8 mouse cellular contexts compared by ENCODE assay signal in genomic region chr16:38521211-38521987, GRCm38 (mm10). TPM values are rescaled to one million over a fixed set of nuclear protein-coding genes. Genes with fewer than 3 reads are reported as not detected.
A peak's percentile ranks its signal among the peaks of the same experiment; 100 is the strongest.
DNase-seq lines count a peak whose midpoint lies in the region; ATAC-seq and TF ChIP-seq lines count a peak whose summit lies in the region.

No protein-coding gene starts in this region.

- TF ChIP-seq POLR2A in limb, embryonic 14.5 days (IDR thresholded peaks at IDR 0.05; ENCODE audit: borderline replicate concordance, extremely low read depth, insufficient read depth, insufficient read length), result no peak

- no peaks in the 10 kb centered on the region for H3K9me3 ChIP-seq in embryonic facial prominence, embryonic 13.5 days
- H3K9me3 ChIP-seq in limb, embryonic 14.5 days (ENCODE audit: control insufficient read depth, low read length), result no peaks in the 10 kb centered on the region
- no peaks in the 10 kb centered on the region for H3K9me3 ChIP-seq in stomach, embryonic 16.5 days (replicated peaks; ENCODE audit: control insufficient read depth, low read length)

- no peaks in the 10 kb centered on the region for H3K27me3 ChIP-seq in embryonic facial prominence, embryonic 13.5 days
- H3K27me3 ChIP-seq in limb, embryonic 14.5 days (ENCODE audit: control insufficient read depth, insufficient read depth, low read length), result no peaks in the 10 kb centered on the region
- no peaks in the 10 kb centered on the region for H3K27me3 ChIP-seq in stomach, embryonic 16.5 days (ENCODE audit: control insufficient read depth, insufficient read depth, low read length)

- H3K27ac ChIP-seq in embryonic facial prominence, embryonic 13.5 days, result no peak overlapping the region
- no peak overlapping the region for H3K27ac ChIP-seq in limb, embryonic 14.5 days (replicated peaks; ENCODE audit: low read depth, low read length)
- no peak overlapping the region for H3K27ac ChIP-seq in stomach, embryonic 16.5 days (ENCODE audit: low read length)

- H3K4me1 ChIP-seq in embryonic facial prominence, embryonic 13.5 days, result peaks cover 11% of the 10 kb centered on the region; the same call in 1 of the 2 replicates
- H3K4me1 ChIP-seq in limb, embryonic 14.5 days (ENCODE audit: control insufficient read depth, insufficient read depth, low read length), result peaks cover 8% of the 10 kb centered on the region
- H3K4me1 ChIP-seq in stomach, embryonic 16.5 days (ENCODE audit: control insufficient read depth, insufficient read depth, low read length), result peaks cover 10% of the 10 kb centered on the region; the same call in 1 of the 2 replicates

- peaks cover 46% of the 10 kb centered on the region for H3K36me3 ChIP-seq in embryonic facial prominence, embryonic 13.5 days
- peaks cover 38% of the 10 kb centered on the region for H3K36me3 ChIP-seq in limb, embryonic 14.5 days (ENCODE audit: control insufficient read depth, insufficient read depth, low read length)
- 0 out of 2 replicates have a peak, but pooled peaks cover 4% of the 10 kb centered on the region for H3K36me3 ChIP-seq in stomach, embryonic 16.5 days (ENCODE audit: control insufficient read depth, insufficient read depth, low read length)

- WGBS in embryonic facial prominence, embryonic 13.5 days, result 34% methylated on average over 8 of the region's 8 CpGs
- 28% methylated on average over 8 of the region's 8 CpGs for WGBS in limb, embryonic 14.5 days
- 23% methylated on average over 8 of the region's 8 CpGs for WGBS in stomach, embryonic 16.5 days

- no peak for ATAC-seq in embryonic facial prominence, embryonic 13.5 days (ENCODE audit: insufficient number of reproducible peaks, insufficient read depth, low FRiP score, low TSS enrichment, low read depth)
- no peak for ATAC-seq in limb, embryonic 14.5 days (ENCODE audit: low FRiP score, low read depth)
- no peak for ATAC-seq in stomach, embryonic 16.5 days (ENCODE audit: insufficient read depth, low FRiP score)

- peak overlapping the region; percentile 94 for H3K9ac ChIP-seq in embryonic facial prominence, embryonic 13.5 days
- peak overlapping the region; percentile 93 for H3K9ac ChIP-seq in limb, embryonic 14.5 days (ENCODE audit: low read depth, low read length, severe bottlenecking)
- peak overlapping the region; percentile 67 for H3K9ac ChIP-seq in stomach, embryonic 16.5 days (ENCODE audit: low read length)

- peak; percentile 25 for DNase-seq in retina, embryonic 14.5 days (ENCODE audit: low spot score)
- no peak for DNase-seq in retina, postnatal 1 day
- DNase-seq in limb, embryonic 14.5 days (ENCODE audit: low spot score), result no peak
- DNase-seq in urinary bladder, adult 2 months (ENCODE audit: low spot score), result no peak
- no peak for DNase-seq in lung, adult 18-20 months
- no peak for DNase-seq in adrenal gland, postnatal 14 days

- peak overlapping the region; percentile 61 for H3K4me2 ChIP-seq in embryonic facial prominence, embryonic 13.5 days
- peak overlapping the region; percentile 52 for H3K4me2 ChIP-seq in limb, embryonic 14.5 days (replicated peaks; ENCODE audit: low read depth, low read length, severe bottlenecking)
- peak overlapping the region; percentile 63 for H3K4me2 ChIP-seq in stomach, embryonic 16.5 days (ENCODE audit: low read depth, low read length)

- H3K4me3 ChIP-seq in embryonic facial prominence, embryonic 13.5 days, result peak overlapping the region; percentile 94
- peak overlapping the region; percentile 99 for H3K4me3 ChIP-seq in limb, embryonic 14.5 days (replicated peaks; ENCODE audit: low read length)
- peak overlapping the region; percentile 100 for H3K4me3 ChIP-seq in stomach, embryonic 16.5 days (replicated peaks; ENCODE audit: low read length)

RNA-seq across cellular contexts. Expression of gene Timmdc1, which starts 1.1 kb away (rescaled TPM):
- 31.3 and 32.1 TPM in 2 replicates for polyA plus RNA-seq in embryonic facial prominence, embryonic 13.5 days (2015; fragmentation: Nextera tagmentation; extraction: Ambion mirVana)
- polyA plus RNA-seq in limb, embryonic 14.5 days (2012; rRNA removed), result 15.5 and 17.0 TPM in 2 replicates
- polyA plus RNA-seq in limb, embryonic 14.5 days (2014; fragmentation: Nextera tagmentation; extraction: Ambion mirVana), result 20.9 and 21.2 TPM in 2 replicates
- 23.1 and 25.8 TPM in 2 replicates for polyA plus RNA-seq in stomach, embryonic 16.5 days (2015; fragmentation: Nextera tagmentation; extraction: Ambion mirVana)
- 14.7 and 15.9 TPM in 2 replicates for polyA plus RNA-seq in urinary bladder, adult 2 months (2012; rRNA removed)
- 46.2 and 46.5 TPM in 2 replicates for total RNA-seq in adrenal gland, postnatal 14 days (2021)

RNA-seq across cellular contexts. Expression of gene Poglut1, which starts 28.7 kb away (rescaled TPM):
- 80.3 and 83.6 TPM in 2 replicates for polyA plus RNA-seq in embryonic facial prominence, embryonic 13.5 days (2015; fragmentation: Nextera tagmentation; extraction: Ambion mirVana)
- polyA plus RNA-seq in limb, embryonic 14.5 days (2012; rRNA removed), result 59.0 and 63.5 TPM in 2 replicates
- 59.3 and 70.3 TPM in 2 replicates for polyA plus RNA-seq in limb, embryonic 14.5 days (2014; fragmentation: Nextera tagmentation; extraction: Ambion mirVana)
- 43.3 and 44.4 TPM in 2 replicates for polyA plus RNA-seq in stomach, embryonic 16.5 days (2015; fragmentation: Nextera tagmentation; extraction: Ambion mirVana)
- polyA plus RNA-seq in urinary bladder, adult 2 months (2012; rRNA removed), result 39.9 and 40.8 TPM in 2 replicates
- 22.5 and 25.4 TPM in 2 replicates for total RNA-seq in adrenal gland, postnatal 14 days (2021)

RNA-seq across cellular contexts. Expression of gene Tmem39a, which starts 37.1 kb away (rescaled TPM):
- polyA plus RNA-seq in embryonic facial prominence, embryonic 13.5 days (2015; fragmentation: Nextera tagmentation; extraction: Ambion mirVana), result 126 and 139 TPM in 2 replicates
- polyA plus RNA-seq in limb, embryonic 14.5 days (2012; rRNA removed), result 309 and 389 TPM in 2 replicates
- 146 and 160 TPM in 2 replicates for polyA plus RNA-seq in limb, embryonic 14.5 days (2014; fragmentation: Nextera tagmentation; extraction: Ambion mirVana)
- 106 and 110 TPM in 2 replicates for polyA plus RNA-seq in stomach, embryonic 16.5 days (2015; fragmentation: Nextera tagmentation; extraction: Ambion mirVana)
- polyA plus RNA-seq in urinary bladder, adult 2 months (2012; rRNA removed), result 72.3 and 91.6 TPM in 2 replicates
- total RNA-seq in adrenal gland, postnatal 14 days (2021), result 55.7 and 74.0 TPM in 2 replicates
